Mouse (Mus musculus) limb, embryonic 10.5 days (tissue): ENCODE results near the gene Akt1s1. TPM values are rescaled to one million over a fixed set of nuclear protein-coding genes. Genes with fewer than 3 reads are reported as not detected.

Experiments
- DNase-seq: peaks from one replicate; pipeline ENCODE4 v3.0.0-alpha.2; 2017; ENCODE audit warnings: low spot score
- H3K27ac ChIP-seq: fragments of 300-500 bp; sonication (generic); 2 replicates; pipeline ENCODE4 v1.5.1; 2016; ENCODE audit warnings: mild to moderate bottlenecking
- H3K27me3 ChIP-seq: fragments of 300-500 bp; sonication (generic); 2 replicates; pipeline ENCODE4 v1.6.1; 2016; ENCODE audit warnings: low read depth, mild to moderate bottlenecking; ENCODE audit not compliant: poor library complexity, severe bottlenecking
- H3K36me3 ChIP-seq: fragments of 300-500 bp; sonication (generic); 2 replicates; pipeline ENCODE4 v1.6.1; 2016; ENCODE audit warnings: mild to moderate bottlenecking, moderate library complexity
- H3K4me1 ChIP-seq: fragments of 300-500 bp; sonication (generic); 2 replicates; pipeline ENCODE4 v1.6.1; 2016
- H3K4me3 ChIP-seq: fragments of 300-500 bp; sonication (generic); 2 replicates; pipeline ENCODE4 v1.5.1; 2016; ENCODE audit warnings: mild to moderate bottlenecking, moderate library complexity
- H3K9me3 ChIP-seq: fragments of 300-500 bp; sonication (generic); replicated peaks from 2 replicates; pipeline ENCODE4 v1.6.1; 2016; ENCODE audit warnings: mild to moderate bottlenecking
- WGBS: fragments of 180-500 bp; shearing (Covaris S2); methylation state at CpG from one replicate; pipeline ENCODE4 v1.1.7; 2016; 5-methylcytosine and 5-hydroxymethylcytosine counted together
- polyA plus RNA-seq: library from polyadenylated mRNA; unstranded; fragments of >200 nt; fragmentation: Nextera tagmentation; extraction: Ambion mirVana; gene quantifications from 2 replicates; pipeline ENCODE4 v1.2.1, GENCODE M21; 2016

Gene Akt1s1
- polyA plus RNA-seq, 1 experiment from 2014 or later: 99.6 TPM

DNA sequence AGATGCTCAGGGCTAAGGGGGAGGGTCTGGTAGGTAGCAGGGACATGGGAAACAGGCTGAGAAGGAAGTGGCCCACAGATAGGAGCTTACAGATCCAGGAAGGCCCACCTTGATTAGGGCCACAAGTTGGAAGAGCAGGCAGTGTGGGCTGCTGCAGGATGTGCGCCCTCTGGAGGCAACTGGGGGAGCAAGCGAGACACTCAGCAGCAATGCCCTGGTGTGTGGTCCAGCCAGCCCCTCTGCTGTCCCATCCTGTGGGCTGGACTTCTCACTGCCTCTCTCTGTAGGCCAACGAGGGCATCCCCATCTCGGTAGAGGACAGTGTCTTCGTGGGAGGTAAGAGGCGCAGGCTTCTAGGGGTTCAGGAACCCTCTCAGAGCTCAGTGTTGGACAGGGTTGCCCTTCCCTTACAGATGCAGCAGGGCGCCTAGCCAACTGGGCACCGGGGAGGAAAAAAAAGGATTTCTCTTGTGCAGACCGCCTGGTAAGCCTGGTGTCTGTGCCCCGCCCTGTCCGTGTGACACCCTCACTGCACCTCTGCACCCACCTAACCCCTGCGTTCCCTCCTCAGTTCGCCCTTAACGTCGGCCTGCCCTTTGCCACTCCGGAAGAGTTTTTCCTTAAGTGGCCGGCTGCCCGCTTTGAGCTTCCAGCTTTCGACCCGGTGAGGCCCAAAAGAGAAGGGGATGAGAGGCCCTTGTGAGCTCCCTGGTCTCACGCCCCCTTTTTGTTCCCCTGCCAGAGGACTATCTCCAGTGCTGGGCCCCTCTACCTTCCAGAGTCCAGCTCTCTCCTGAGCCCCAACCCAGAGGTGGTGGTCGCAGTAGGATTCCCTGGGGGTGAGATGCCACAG lies 12.0 kb downstream of the Akt1s1 start:
- DNase-seq: peak; percentile 84
- H3K4me3 ChIP-seq: 0 out of 2 replicates have a peak overlapping the region, but pooled peaks have one; percentile 11
- no peaks in the 10 kb centered on the region for H3K9me3 ChIP-seq
- peaks cover 68% of the 10 kb centered on the region for H3K36me3 ChIP-seq
- peaks cover 37% of the 10 kb centered on the region for H3K4me1 ChIP-seq
- 64% methylated on average over 22 of the region's 22 CpGs for WGBS
- H3K27me3 ChIP-seq: no peaks in the 10 kb centered on the region
- H3K27ac ChIP-seq: peak overlapping the region; percentile 34; the same call in 1 of the 2 replicates

- Histone ChIP-seq H3K27me3 (no peaks in the 10 kb centered on the region), H3K36me3 (peaks cover 74% of the 10 kb centered on the region), H3K9me3 (no peaks in the 10 kb centered on the region), H3K27ac (peak overlapping the region; percentile 34; the same call in 1 of the 2 replicates), H3K4me3 (no peak overlapping the region), H3K4me1 (peaks cover 39% of the 10 kb centered on the region)
- DNase-seq: no peak
- 88% methylated on average over 14 of the region's 14 CpGs for WGBS
Measured at GRCm38 (mm10) chr7:44861429-44861816, 12.6 kb downstream of the Akt1s1 start.

GRCm38 (mm10) chr7:44862434-44862833 lies 13.6 kb downstream of the Akt1s1 start:
- H3K36me3 ChIP-seq: peaks cover 84% of the 10 kb centered on the region
- H3K27me3 ChIP-seq: no peaks in the 10 kb centered on the region
- WGBS: 92% methylated on average over 8 of the region's 8 CpGs
- H3K27ac ChIP-seq: no peak overlapping the region
- no peaks in the 10 kb centered on the region for H3K9me3 ChIP-seq
- H3K4me3 ChIP-seq: no peak overlapping the region
- H3K4me1 ChIP-seq: peaks cover 45% of the 10 kb centered on the region
- DNase-seq: no peak

DNA sequence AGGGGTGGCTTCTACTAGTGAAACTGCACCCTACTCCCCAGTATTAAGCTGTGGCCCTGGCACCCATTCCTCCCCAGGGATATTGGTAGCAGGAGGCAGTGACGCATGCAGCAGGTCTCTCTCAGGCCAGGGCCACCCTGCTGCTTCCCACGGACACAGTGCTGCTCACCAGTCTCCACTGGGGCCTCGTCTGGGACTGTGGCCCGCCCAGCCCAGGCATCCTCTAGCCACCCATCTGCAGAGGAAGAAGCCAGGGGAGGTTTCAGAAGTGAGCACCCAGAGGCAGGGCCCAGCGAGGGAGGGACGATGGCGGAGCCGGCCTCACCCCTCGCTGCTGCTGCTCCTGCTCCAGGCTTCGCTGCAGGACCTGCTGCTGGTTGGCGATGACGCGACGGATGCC lies 14.4 kb downstream of the Akt1s1 start:
- Histone ChIP-seq H3K4me1 (peaks cover 45% of the 10 kb centered on the region), H3K27ac (no peak overlapping the region), H3K9me3 (no peaks in the 10 kb centered on the region), H3K27me3 (no peaks in the 10 kb centered on the region), H3K36me3 (peaks cover 91% of the 10 kb centered on the region), H3K4me3 (0 out of 2 replicates have a peak overlapping the region, but pooled peaks have one; percentile 6)
- WGBS: 94% methylated on average over 14 of the region's 14 CpGs
- no peak for DNase-seq

DNA sequence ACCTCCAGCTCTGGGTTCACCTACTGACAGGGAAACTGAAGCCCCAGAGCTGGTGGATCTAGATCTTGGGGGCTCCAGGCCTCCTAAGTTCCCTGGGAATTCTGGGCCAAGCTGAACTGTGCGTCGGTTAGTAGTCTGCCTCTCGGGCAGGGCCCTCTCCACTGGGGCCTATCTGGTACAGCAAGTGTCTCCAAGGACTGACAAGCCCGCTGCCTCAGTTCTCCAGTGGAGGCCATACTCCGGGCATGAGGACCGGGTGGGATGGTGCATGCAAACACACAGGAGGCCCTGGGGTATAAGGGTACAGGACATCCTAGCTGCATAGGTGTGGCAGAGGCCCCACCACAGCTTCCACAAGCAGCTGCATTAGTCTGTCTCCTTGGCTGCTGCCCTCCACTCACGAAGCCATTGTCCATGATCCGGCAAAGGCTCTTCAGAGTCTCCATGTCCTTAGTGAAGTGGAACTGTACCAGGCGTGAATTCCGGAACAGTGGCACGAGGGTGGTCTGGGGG lies 15.2 kb downstream of the Akt1s1 start:
- peaks cover 91% of the 10 kb centered on the region for H3K36me3 ChIP-seq
- no peaks in the 10 kb centered on the region for H3K27me3 ChIP-seq
- WGBS: 90% methylated on average over 11 of the region's 11 CpGs
- H3K27ac ChIP-seq: no peak overlapping the region
- no peaks in the 10 kb centered on the region for H3K9me3 ChIP-seq
- no peak for DNase-seq
- no peak overlapping the region for H3K4me3 ChIP-seq
- H3K4me1 ChIP-seq: peaks cover 43% of the 10 kb centered on the region

DNA sequence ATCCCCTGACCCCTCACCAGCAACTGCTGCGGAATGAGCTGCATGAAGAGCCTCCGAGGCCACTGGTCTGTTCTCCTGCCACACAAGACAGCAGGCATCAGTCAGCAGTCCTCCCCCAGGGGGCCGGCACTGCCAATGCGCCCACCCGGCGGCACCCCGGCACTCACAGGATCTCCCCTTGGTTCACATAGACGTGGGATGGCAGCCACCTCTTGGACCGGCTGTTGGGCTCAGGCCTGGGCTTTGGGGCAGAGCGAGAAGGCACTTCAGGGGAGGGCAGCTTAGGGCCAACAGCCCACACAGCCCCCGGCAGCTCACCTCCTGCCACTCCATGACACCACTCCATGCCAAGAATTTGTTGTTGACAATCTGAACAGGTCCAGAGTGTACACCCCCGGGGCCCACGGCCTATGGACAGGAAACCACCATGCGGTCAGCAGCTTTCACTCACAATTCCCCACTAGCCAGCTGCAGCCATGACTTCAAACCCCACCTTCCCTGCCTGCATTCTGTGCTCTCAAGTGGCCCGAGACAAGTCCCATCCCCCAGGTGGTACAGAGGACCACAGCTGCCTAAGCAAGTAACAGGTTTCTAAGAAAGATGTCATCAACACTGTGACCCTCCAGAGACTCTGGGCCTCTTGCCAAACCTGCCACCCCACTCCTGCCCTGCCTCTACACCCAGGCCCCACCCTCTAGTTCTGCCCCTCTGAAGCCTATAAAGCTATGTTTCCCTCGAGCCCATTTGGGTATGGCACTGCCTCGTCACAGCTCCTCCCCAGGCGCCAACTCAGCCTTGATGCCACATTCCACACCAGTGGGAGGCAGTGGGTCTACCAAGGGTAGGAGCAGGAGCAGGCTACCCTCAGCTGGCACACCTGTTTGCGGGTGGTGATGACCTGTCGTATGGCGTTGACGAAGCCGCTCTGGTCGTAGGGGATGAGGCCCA lies 16.1 kb downstream of the Akt1s1 start:
- H3K36me3 ChIP-seq: peaks cover 83% of the 10 kb centered on the region
- 87% methylated on average over 24 of the region's 24 CpGs for WGBS
- H3K4me1 ChIP-seq: peaks cover 47% of the 10 kb centered on the region
- H3K4me3 ChIP-seq: peak overlapping the region; percentile 7; the same call in 1 of the 2 replicates
- no peaks in the 10 kb centered on the region for H3K27me3 ChIP-seq
- DNase-seq: no peak
- no peak overlapping the region for H3K27ac ChIP-seq
- H3K9me3 ChIP-seq: no peaks in the 10 kb centered on the region

DNA sequence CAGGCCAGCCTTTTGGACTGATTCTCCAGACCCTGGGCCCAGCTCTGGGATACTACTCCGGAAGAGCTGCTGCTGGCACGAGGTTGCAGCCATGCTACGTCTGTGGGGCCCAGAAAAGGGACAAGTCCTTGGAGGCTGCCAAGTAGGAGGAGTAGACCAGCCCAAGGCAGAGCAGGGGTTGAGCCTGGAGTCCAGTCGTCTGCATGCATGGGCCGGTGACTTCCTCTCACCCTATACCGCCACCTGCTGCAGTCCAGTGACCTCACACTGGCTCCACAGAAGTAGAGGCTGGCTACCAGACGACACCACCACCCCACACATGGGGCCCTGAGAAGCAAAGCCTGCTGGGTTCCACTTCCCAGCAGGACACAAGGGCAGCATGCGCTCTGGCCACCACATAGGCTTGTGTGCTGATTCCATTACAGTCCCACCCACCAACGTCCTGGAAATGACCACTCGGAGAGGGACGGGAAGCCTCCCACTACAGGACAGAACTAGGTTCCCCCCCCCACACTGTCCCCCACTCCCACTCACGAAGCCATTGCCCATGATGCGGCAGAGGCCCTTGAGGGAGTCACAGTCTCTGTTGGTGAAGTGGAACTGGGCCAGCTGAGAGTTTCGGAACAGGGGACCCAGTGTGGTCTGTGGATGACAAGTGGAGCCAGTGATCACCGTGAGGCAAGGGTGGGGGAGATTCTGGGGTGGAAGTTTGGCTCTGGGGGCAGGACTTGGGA lies 17.7 kb downstream of the Akt1s1 start:
- H3K4me3 ChIP-seq: peak overlapping the region; percentile 98

GRCm38 (mm10) chr7:44867010-44867702 lies 18.4 kb downstream of the Akt1s1 start:
- Histone ChIP-seq H3K4me1 (peaks cover 42% of the 10 kb centered on the region), H3K27me3 (no peaks in the 10 kb centered on the region), H3K36me3 (peaks cover 60% of the 10 kb centered on the region), H3K27ac (no peak overlapping the region; the same call in 1 of the 2 replicates), H3K4me3 (peak overlapping the region; percentile 98), H3K9me3 (no peaks in the 10 kb centered on the region)
- 80% methylated on average over 19 of the region's 19 CpGs for WGBS
- DNase-seq: no peak

More for the DNA sequence above, 17.7 kb downstream of the Akt1s1 start:
- DNase-seq: no peak
- H3K9me3 ChIP-seq: no peaks in the 10 kb centered on the region
- H3K27me3 ChIP-seq: no peaks in the 10 kb centered on the region
- H3K4me1 ChIP-seq: peaks cover 44% of the 10 kb centered on the region
- 74% methylated on average over 15 of the region's 15 CpGs for WGBS
- H3K36me3 ChIP-seq: peaks cover 67% of the 10 kb centered on the region
- H3K27ac ChIP-seq: no peak overlapping the region; the same call in 1 of the 2 replicates

- 69% methylated on average over 9 of the region's 9 CpGs for WGBS
- DNase-seq: no peak
- no peaks in the 10 kb centered on the region for H3K27me3 ChIP-seq
- no peaks in the 10 kb centered on the region for H3K9me3 ChIP-seq
- peak overlapping the region; percentile 7 for H3K27ac ChIP-seq
- H3K4me1 ChIP-seq: peaks cover 42% of the 10 kb centered on the region
- H3K4me3 ChIP-seq: peak overlapping the region; percentile 98
- peaks cover 53% of the 10 kb centered on the region for H3K36me3 ChIP-seq
Measured at GRCm38 (mm10) chr7:44867802-44868201, 19.0 kb downstream of the Akt1s1 start.

GRCm38 (mm10) chr7:44868465-44868864 lies 19.7 kb downstream of the Akt1s1 start:
- peak overlapping the region; percentile 100 for H3K27ac ChIP-seq
- no peak for DNase-seq

DNA sequence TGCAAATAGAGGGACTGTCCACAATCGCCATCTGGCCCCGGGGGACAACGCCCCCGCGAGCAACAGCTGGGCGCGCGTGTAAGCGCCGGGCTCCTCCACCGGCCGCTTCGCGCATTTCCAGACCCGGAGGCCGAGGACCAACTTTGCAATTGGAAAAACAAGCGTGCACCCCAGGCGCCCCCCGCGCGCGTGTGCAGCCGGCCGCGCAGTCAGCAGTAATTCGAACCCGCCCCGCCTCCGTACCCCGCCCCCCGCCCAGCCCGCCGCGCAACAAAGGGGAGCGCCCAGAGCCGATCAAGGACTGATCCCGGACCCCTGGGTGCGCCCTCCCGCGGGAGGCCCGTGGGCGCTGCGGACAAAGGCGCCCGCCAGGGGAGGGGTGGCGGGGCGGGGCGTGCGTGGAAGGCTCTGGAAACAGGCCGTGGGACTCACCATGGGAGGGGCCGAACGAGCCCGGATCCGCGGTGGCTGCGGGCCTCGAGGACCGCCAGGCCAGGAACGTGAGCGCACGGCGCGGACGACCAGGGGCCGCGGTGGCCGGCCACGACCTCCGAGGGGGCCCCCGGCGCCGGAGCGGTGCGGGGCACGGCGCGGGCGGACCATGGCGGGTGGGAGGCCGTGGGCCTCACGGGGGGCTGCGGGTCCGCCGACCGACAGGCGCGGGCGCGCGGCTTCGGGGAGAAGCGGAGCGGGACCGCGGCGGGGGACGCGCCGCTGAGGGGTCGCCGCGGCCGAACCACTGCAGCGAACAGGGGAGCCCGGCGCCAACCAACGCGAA lies 20.3 kb downstream of the Akt1s1 start:
- H3K9me3 ChIP-seq: no peaks in the 10 kb centered on the region
- WGBS: under 1% methylated on average over 107 of the region's 108 CpGs
- no peaks in the 10 kb centered on the region for H3K27me3 ChIP-seq
- H3K4me1 ChIP-seq: peaks cover 40% of the 10 kb centered on the region
- H3K4me3 ChIP-seq: peak overlapping the region; percentile 98
- peak overlapping the region; percentile 100 for H3K27ac ChIP-seq
- DNase-seq: peak; percentile 85
- peaks cover 40% of the 10 kb centered on the region for H3K36me3 ChIP-seq

More at GRCm38 (mm10) chr7:44868465-44868864, 19.7 kb downstream of the Akt1s1 start:
- Histone ChIP-seq H3K4me3 (peak overlapping the region; percentile 98), H3K36me3 (peaks cover 47% of the 10 kb centered on the region), H3K9me3 (no peaks in the 10 kb centered on the region), H3K27me3 (no peaks in the 10 kb centered on the region), H3K4me1 (peaks cover 40% of the 10 kb centered on the region)
- 8% methylated on average over 16 of the region's 16 CpGs for WGBS
